Mouse (Mus musculus) kidney, adult 2 months (tissue): ENCODE measurements around the gene Anpep.

Experiments used
- CTCF ChIP-seq: fragments of 200-500 bp; conservative IDR thresholded peaks from 2 replicates; pipeline ENCODE4 v1.5.1; 2011; ENCODE audit warnings: low read depth, mild to moderate bottlenecking, control low read depth, low read length, moderate library complexity, mixed read lengths; ENCODE audit not compliant: insufficient read depth, insufficient read length
- POLR2A ChIP-seq: fragments of 200-500 bp; IDR thresholded peaks from one replicate; pipeline ENCODE4 v1.6.1; 2011; ENCODE audit warnings: low read depth, low read length, control low read depth

- TF ChIP-seq CTCF (no peak), POLR2A (no peak)
Observed at GRCm38 (mm10) chr7:79880998-79881397, 20.1 kb upstream of the Anpep start.
